Mouse (Mus musculus) midbrain, embryonic 14.5 days (tissue): ENCODE data around the gene Kif18a. TPM values are rescaled to one million over a fixed set of nuclear protein-coding genes. Genes with fewer than 3 reads are reported as not detected.

Source experiments
- ATAC-seq: fragments of 200-750 bp; cut with Nextera tagmentation; 2 replicates; pipeline ENCODE4 v1.8.0; 2017; ENCODE audit warnings: moderate number of reproducible peaks, moderate library complexity; ENCODE audit not compliant: low FRiP score, low TSS enrichment
- DNase-seq: peaks from one replicate; pipeline ENCODE4 v3.0.0-alpha.2; 2015
- H3K27ac ChIP-seq: fragments of 300-500 bp; sonication (generic); replicated peaks from 2 replicates; pipeline ENCODE4 v1.5.1; 2014; ENCODE audit warnings: mild to moderate bottlenecking, low read depth, low read length, moderate library complexity
- H3K27me3 ChIP-seq: fragments of 300-500 bp; sonication (generic); 2 replicates; pipeline ENCODE4 v1.6.1; 2014; ENCODE audit warnings: low read length, control low read depth, mixed read lengths; ENCODE audit not compliant: control insufficient read depth, insufficient read depth
- H3K36me3 ChIP-seq: fragments of 300-500 bp; sonication (generic); 2 replicates; pipeline ENCODE4 v1.6.1; 2014; ENCODE audit warnings: low read length, control low read depth; ENCODE audit not compliant: control insufficient read depth, insufficient read depth
- H3K4me1 ChIP-seq: fragments of 300-500 bp; sonication (generic); 2 replicates; pipeline ENCODE4 v1.6.1; 2014; ENCODE audit warnings: mild to moderate bottlenecking, antibody characterized with exemption, low read length, control low read depth; ENCODE audit not compliant: control insufficient read depth, insufficient read depth
- H3K4me2 ChIP-seq: fragments of 300-500 bp; sonication (generic); 2 replicates; pipeline ENCODE4 v1.6.1; 2014; ENCODE audit warnings: mild to moderate bottlenecking, low read length, moderate library complexity
- H3K4me3 ChIP-seq: fragments of 300-500 bp; sonication (generic); replicated peaks from 2 replicates; pipeline ENCODE4 v1.5.1; 2014; ENCODE audit warnings: low read depth, low read length
- H3K9ac ChIP-seq: fragments of 300-500 bp; sonication (generic); replicated peaks from 2 replicates; pipeline ENCODE4 v1.6.1; 2014; ENCODE audit warnings: mild to moderate bottlenecking, low read length, moderate library complexity
- H3K9me3 ChIP-seq: fragments of 300-500 bp; sonication (generic); 2 replicates; pipeline ENCODE4 v1.6.1; 2016; ENCODE audit warnings: low read length, control low read depth, mixed read lengths; ENCODE audit not compliant: control insufficient read depth
- WGBS: fragments of 180-500 bp; shearing (Covaris S2); extraction: QIAGEN DNeasy Blood & Tissue Kit; methylation state at CpG from one replicate; pipeline ENCODE4 v1.1.7; 2014; 5-methylcytosine and 5-hydroxymethylcytosine counted together
- polyA plus RNA-seq: library from polyadenylated mRNA; unstranded; fragments of >200 nt; fragmentation: Nextera tagmentation; extraction: Ambion mirVana; gene quantifications from 2 replicates; pipeline ENCODE4 v1.2.1, GENCODE M21; 2014

The Kif18a gene
- polyA plus RNA-seq, 1 experiment from 2014 or later = 9.9 TPM

DNA sequence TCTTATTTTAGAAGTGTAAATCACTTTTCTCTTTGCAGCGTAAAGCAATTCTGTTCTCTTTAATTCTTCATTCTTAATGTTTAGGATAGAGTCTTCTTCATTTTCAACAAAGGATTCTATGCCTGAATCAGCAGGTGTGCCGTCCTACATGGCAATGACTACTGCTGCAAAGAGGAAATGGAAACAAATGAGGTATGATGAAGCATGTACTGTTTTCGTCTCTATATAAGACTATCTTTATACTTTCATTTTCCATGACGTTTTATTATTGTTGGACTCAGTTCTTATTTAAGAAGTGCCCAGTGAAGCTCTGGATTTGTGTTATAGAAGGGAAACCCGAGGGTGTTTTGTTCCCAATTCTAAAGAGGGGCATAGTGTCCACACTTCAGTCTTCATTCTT, 53.7 kb downstream of the Kif18a start:
- H3K4me3 ChIP-seq = no peak overlapping the region
- H3K27ac ChIP-seq = no peak overlapping the region
- no peak overlapping the region for H3K9ac ChIP-seq
- H3K27me3 ChIP-seq = no peaks in the 10 kb centered on the region
- H3K36me3 ChIP-seq = no peaks in the 10 kb centered on the region
- H3K9me3 ChIP-seq = no peaks in the 10 kb centered on the region
- DNase-seq (no peak), ATAC-seq (no peak)
- WGBS = 96% methylated on average over 5 of the region's 5 CpGs
- H3K4me2 ChIP-seq = no peak overlapping the region
- H3K4me1 ChIP-seq = no peaks in the 10 kb centered on the region

DNA sequence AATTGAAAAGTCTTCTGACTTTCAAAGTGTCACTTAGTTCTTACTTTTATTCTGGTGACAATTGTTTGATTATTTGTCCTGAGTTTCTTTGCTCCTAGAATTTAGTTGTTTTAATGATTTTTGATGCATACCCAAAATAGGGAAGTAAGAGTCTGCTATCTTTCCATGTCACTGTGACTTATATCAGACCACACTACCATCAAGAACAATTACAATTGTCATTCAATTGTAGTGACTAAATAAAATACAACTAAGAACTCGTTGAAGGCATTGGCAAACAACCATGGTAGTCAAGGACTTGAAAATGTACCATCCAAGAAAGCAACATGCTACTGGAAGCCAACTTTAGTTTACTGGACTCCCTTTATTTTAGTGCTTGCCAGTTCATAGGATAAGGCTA, 55.2 kb downstream of the Kif18a start:
- Histone ChIP-seq H3K27ac (no peak overlapping the region), H3K9me3 (no peaks in the 10 kb centered on the region), H3K27me3 (no peaks in the 10 kb centered on the region), H3K36me3 (no peaks in the 10 kb centered on the region), H3K4me1 (no peaks in the 10 kb centered on the region), H3K4me2 (no peak overlapping the region), H3K4me3 (no peak overlapping the region), H3K9ac (no peak overlapping the region)
- no peak for DNase-seq
- ATAC-seq = no peak
- WGBS = 100% methylated on average over 1 of the region's 1 CpGs

DNA sequence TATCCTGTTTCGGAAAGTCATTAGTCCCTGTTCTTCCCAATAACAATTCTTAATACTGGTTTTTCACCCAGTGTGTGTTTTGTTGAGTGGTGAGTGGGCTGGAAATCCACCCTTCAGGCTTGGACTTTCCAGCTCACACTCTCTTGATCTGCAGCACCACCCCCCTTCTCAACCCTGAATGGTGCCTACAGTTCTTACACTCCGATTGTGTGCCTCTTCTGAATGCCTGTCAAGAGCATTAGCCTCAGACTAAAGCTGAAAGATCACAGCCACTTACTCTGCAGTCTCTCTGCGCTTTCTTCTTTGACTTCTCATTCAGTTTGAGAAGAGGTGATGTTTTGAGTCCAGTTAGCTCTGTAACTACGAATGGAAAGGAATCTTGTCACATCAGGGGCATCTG, 64.8 kb downstream of the Kif18a start:
- DNase-seq = peak; percentile 40
- no peaks in the 10 kb centered on the region for H3K27me3 ChIP-seq
- H3K27ac ChIP-seq = no peak overlapping the region
- no peaks in the 10 kb centered on the region for H3K4me1 ChIP-seq
- no peaks in the 10 kb centered on the region for H3K36me3 ChIP-seq
- no peak overlapping the region for H3K4me3 ChIP-seq
- H3K4me2 ChIP-seq = no peak overlapping the region
- H3K9me3 ChIP-seq = no peaks in the 10 kb centered on the region
- H3K9ac ChIP-seq = no peak overlapping the region
- peak; percentile 53; the same call in 1 of the 2 replicates for ATAC-seq
- WGBS = 22% methylated on average over 4 of the region's 4 CpGs

DNA sequence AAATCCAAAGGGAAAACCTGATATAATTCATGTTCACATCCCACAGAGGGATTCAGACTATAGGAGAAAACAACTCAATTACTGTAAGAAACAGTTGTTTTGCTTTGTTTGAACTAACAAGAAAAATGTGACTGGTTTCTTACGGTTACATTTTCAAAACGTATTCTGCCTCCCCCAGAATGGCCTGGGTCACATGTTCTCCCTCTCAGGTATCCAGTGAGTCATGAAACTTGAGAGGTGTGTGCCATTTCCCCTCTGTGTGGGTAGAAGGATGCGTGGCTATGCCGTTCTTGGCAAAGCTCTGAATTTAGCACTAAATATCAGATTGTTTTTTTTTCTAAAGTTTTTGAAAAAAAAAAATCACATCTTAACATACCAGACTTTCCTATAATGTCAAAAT, 68.2 kb downstream of the Kif18a start:
- H3K27me3 ChIP-seq = no peaks in the 10 kb centered on the region
- H3K9me3 ChIP-seq = no peaks in the 10 kb centered on the region
- no peak overlapping the region for H3K27ac ChIP-seq
- WGBS = 86% methylated on average over 4 of the region's 4 CpGs
- ATAC-seq (no peak), DNase-seq (no peak)
- no peaks in the 10 kb centered on the region for H3K36me3 ChIP-seq
- H3K4me1 ChIP-seq = no peaks in the 10 kb centered on the region
- H3K9ac ChIP-seq = no peak overlapping the region
- H3K4me2 ChIP-seq = no peak overlapping the region
- no peak overlapping the region for H3K4me3 ChIP-seq

DNA sequence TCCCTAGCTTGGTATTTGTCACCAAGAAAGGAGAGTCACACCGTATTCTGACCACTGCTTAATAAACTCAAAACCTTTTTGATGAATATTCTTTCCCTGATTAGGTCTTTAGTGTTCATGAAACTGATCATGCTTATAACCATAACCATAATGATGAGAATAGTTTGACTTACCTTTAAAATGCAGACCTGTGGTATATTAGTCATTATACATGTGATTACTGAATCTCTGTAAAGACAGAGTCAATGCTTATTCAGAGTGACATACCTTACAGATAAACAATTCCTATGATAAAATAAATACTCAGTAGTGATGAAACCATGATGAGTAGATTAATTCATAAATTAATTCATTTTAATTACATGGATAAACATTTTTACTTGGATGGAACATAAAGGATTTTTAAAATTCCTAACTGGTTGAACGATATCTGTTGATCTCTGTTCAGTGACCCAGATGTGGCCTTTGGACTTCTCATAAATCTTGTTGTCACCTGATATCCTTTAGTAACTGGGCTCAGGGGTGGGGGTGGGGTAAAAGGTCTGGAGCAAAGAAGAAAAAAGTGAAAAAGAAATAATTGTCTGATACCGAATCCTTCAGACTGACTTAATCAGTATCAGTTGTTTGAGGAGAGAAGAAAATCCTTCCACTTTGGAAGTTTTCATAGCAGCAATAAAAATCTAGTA, 78.1 kb downstream of the Kif18a start:
- ATAC-seq (no peak), DNase-seq (no peak)
- Histone ChIP-seq H3K27me3 (no peaks in the 10 kb centered on the region), H3K9ac (no peak overlapping the region), H3K9me3 (no peaks in the 10 kb centered on the region), H3K36me3 (no peaks in the 10 kb centered on the region), H3K4me3 (no peak overlapping the region), H3K27ac (no peak overlapping the region), H3K4me1 (no peaks in the 10 kb centered on the region), H3K4me2 (no peak overlapping the region)
- 91% methylated on average over 3 of the region's 3 CpGs for WGBS

DNA sequence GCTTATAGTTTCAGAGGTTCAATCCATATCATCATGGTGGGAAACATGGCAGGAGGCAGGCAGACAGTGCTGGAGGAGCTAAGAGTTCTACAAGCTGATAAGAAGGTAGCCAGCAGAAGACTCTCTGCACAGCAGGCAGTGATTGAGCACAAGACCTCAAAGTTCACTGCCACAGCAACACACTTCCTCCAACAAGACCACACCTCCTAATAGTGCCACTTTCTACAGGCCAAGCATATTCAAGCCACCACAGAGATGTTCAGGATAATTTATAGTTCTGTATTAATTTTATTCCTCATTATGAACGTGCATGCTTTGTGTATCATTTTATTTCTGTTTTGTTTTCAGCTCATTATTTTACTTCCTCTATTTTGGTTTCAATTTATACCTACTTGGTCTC, 85.4 kb downstream of the Kif18a start:
- Histone ChIP-seq H3K4me1 (no peaks in the 10 kb centered on the region), H3K36me3 (no peaks in the 10 kb centered on the region), H3K9ac (no peak overlapping the region), H3K4me3 (no peak overlapping the region), H3K4me2 (no peak overlapping the region), H3K9me3 (no peaks in the 10 kb centered on the region), H3K27me3 (no peaks in the 10 kb centered on the region), H3K27ac (no peak overlapping the region)
- no peak for DNase-seq
- 77% methylated on average over 1 of the region's 1 CpGs for WGBS
- ATAC-seq = no peak

DNA sequence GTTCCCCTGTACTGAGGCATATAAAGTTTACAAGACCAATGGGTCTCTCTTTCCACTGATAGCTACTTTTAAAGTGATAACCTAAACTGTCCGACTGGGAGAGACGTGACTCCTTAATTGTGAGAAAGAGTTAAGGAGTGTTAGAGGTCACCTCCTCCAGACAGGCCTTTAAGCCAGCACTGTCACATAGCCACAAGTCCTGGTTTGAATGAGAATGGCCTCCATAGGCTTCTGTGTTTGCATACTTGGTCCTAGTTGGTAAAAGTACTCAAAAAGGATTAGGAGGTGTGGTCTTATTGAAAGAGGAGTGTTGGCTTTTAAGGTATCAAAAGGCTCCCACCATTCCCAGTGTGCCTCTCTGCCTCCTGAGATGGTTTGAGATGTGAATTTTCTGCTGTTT, 94.3 kb downstream of the Kif18a start:
- Histone ChIP-seq H3K36me3 (no peaks in the 10 kb centered on the region), H3K9ac (no peak overlapping the region), H3K4me1 (no peaks in the 10 kb centered on the region), H3K27ac (no peak overlapping the region), H3K9me3 (no peaks in the 10 kb centered on the region), H3K4me3 (no peak overlapping the region), H3K27me3 (no peaks in the 10 kb centered on the region), H3K4me2 (no peak overlapping the region)
- ATAC-seq (no peak), DNase-seq (no peak)
- 19% methylated on average over 2 of the region's 2 CpGs for WGBS

DNA sequence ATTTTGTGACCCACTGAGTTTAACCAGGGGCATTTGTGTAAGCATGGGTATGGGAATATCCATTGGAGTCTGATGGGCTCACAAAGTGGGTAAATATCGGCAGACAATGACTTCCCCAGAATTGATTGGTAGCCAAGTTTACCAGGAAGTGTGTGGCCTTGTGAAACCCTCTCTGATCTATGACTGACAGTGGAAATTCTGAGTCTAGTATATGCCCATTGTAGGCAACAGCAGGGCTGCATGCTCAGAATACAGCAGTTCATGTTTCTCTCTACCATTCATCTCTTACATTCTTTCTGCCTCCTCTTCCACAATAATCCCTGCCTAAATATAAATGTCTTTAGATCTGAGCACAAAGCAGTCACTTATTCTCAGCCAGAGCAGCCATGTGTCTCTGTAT, 103.5 kb downstream of the Kif18a start:
- Histone ChIP-seq H3K36me3 (no peaks in the 10 kb centered on the region), H3K4me3 (no peak overlapping the region), H3K4me2 (no peak overlapping the region), H3K9me3 (no peaks in the 10 kb centered on the region), H3K9ac (no peak overlapping the region), H3K27me3 (no peaks in the 10 kb centered on the region), H3K4me1 (no peaks in the 10 kb centered on the region), H3K27ac (no peak overlapping the region)
- WGBS = 64% methylated on average over 1 of the region's 1 CpGs
- no peak for DNase-seq
- ATAC-seq = no peak

DNA sequence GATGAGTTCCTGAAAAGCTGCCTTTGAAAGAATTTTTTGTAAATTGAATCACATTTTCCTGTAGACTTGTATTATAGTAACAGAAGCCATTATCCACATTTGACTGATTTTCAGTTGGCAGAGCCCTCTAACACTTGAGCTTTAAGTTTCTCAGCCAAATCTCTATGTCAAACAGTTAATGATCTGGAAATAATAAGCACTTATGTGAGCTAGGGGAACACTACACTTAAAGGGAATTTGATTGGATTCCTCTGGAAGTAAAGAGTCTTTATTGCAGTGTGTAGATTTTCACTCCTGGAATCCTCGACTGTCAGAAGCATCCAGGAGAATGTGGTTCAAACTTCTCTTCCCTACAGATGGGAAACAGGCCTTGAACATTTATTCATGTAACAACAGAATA, 105.7 kb downstream of the Kif18a start:
- 70% methylated on average over 1 of the region's 1 CpGs for WGBS
- Histone ChIP-seq H3K36me3 (no peaks in the 10 kb centered on the region), H3K4me1 (no peaks in the 10 kb centered on the region), H3K27ac (no peak overlapping the region), H3K27me3 (no peaks in the 10 kb centered on the region), H3K9me3 (no peaks in the 10 kb centered on the region), H3K4me2 (no peak overlapping the region), H3K9ac (no peak overlapping the region), H3K4me3 (no peak overlapping the region)
- ATAC-seq (no peak), DNase-seq (no peak)
